Mouse (Mus musculus) E14TG2a.4 (cell line): ENCODE measurements around the gene Polr1d.

Experiments
- CTCF ChIP-seq: conservative IDR thresholded peaks from 2 replicates; pipeline ENCODE4 v1.5.1; 2014; ENCODE audit warnings: low read length
- NANOG ChIP-seq: IDR thresholded peaks from 2 replicates; pipeline ENCODE4 v1.6.1; 2014; ENCODE audit warnings: borderline replicate concordance, low read length, mixed read lengths

DNA sequence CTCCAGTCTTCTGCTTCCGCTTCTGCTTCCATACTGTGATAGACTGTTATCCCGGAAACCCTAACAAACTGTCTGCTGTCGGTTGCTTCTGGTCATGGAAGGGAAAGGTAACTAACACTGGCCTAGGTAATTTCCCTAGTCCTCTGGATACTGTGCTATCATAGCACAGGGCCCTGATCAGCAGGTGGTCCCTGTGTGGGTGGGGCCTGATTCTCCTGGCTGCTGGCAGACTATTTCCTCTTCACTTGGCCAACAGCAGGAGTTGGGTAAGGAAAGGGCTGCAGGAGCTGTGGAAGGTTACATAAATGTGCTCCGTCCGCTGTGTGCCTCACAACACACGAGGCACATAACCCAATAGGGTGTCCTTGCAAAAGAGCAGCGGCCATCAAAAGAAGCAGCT is 80.6 kb downstream of the Polr1d start:
- TF ChIP-seq CTCF (no peak), NANOG (no peak)
